ENCODE assay signal across 13 mouse cellular contexts in genomic region chr10:80991007-80991406, GRCm38 (mm10). TPM values are rescaled to one million over a fixed set of nuclear protein-coding genes. Genes with fewer than 3 reads are reported as not detected.
DNase-seq lines count a peak whose midpoint lies in the region; ATAC-seq and TF ChIP-seq lines count a peak whose summit lies in the region.
"Had no signal": no experiment of that assay in that cellular context is flagged by ENCODE, and none has a peak within 500 bp of the region (broad histone marks: within the 10 kb centered on the region; RNA-seq: fewer than 3 reads in every experiment).

No protein-coding gene starts in this region.

- 16% methylated on average over 3 of the region's 3 CpGs for WGBS in heart, postnatal 0 days
- 17% methylated on average over 3 of the region's 3 CpGs for WGBS in heart, embryonic 11.5 days (ENCODE audit: insufficient replicate concordance)
- 14% methylated on average over 3 of the region's 3 CpGs for WGBS in midbrain, postnatal 0 days
- WGBS in midbrain, embryonic 11.5 days = 5% methylated on average over 3 of the region's 3 CpGs

- TF ChIP-seq CTCF in heart, postnatal 0 days (IDR thresholded peaks at IDR 0.05; ENCODE audit: low read depth) = peak; percentile 59
- peak; percentile 62 for TF ChIP-seq CTCF in midbrain, postnatal 0 days (IDR thresholded peaks at IDR 0.05)

- no peak for TF ChIP-seq EP300 in heart, postnatal 0 days (IDR thresholded peaks at IDR 0.05; ENCODE audit: low read depth)

- no peak overlapping the region for H3K27ac ChIP-seq in heart, postnatal 0 days (ENCODE audit: low read depth)
- no peak overlapping the region for H3K27ac ChIP-seq in heart, embryonic 11.5 days (ENCODE audit: low read depth, low read length)
- no peak overlapping the region for H3K27ac ChIP-seq in midbrain, postnatal 0 days (ENCODE audit: low read depth, low read length)
- no peak overlapping the region for H3K27ac ChIP-seq in midbrain, embryonic 11.5 days (ENCODE audit: low read depth, low read length)
- H3K27ac ChIP-seq: embryonic facial prominence, embryonic 12.5 days; midbrain, embryonic 13.5 days had no signal

- H3K9me3 ChIP-seq in heart, postnatal 0 days (replicated peaks; ENCODE audit: control insufficient read depth, low read length) = no peaks in the 10 kb centered on the region
- no peaks in the 10 kb centered on the region for H3K9me3 ChIP-seq in heart, embryonic 11.5 days (replicated peaks; ENCODE audit: control insufficient read depth, low read length)
- H3K9me3 ChIP-seq in midbrain, postnatal 0 days (ENCODE audit: low read length) = no peaks in the 10 kb centered on the region
- H3K9me3 ChIP-seq in midbrain, embryonic 11.5 days (ENCODE audit: control insufficient read depth, low read length) = no peaks in the 10 kb centered on the region
- H3K9me3 ChIP-seq: embryonic facial prominence, embryonic 12.5 days; midbrain, embryonic 13.5 days had no signal

- H3K36me3 ChIP-seq in heart, postnatal 0 days (replicated peaks; ENCODE audit: control insufficient read depth, insufficient read depth, low read length) = no peaks in the 10 kb centered on the region
- H3K36me3 ChIP-seq in heart, embryonic 11.5 days (ENCODE audit: control insufficient read depth, insufficient read depth, low read length) = no peaks in the 10 kb centered on the region
- no peaks in the 10 kb centered on the region for H3K36me3 ChIP-seq in midbrain, postnatal 0 days (ENCODE audit: insufficient read depth, low read length)
- no peaks in the 10 kb centered on the region for H3K36me3 ChIP-seq in midbrain, embryonic 11.5 days (ENCODE audit: control insufficient read depth, insufficient read depth, low read length)
- H3K36me3 ChIP-seq: embryonic facial prominence, embryonic 12.5 days; midbrain, embryonic 13.5 days had no signal

- H3K4me3 ChIP-seq in heart, postnatal 0 days (ENCODE audit: low read depth, low read length) = no peak overlapping the region
- H3K4me3 ChIP-seq in heart, embryonic 11.5 days (ENCODE audit: low read depth, low read length) = no peak overlapping the region
- H3K4me3 ChIP-seq in midbrain, postnatal 0 days (ENCODE audit: low read depth, low read length) = no peak overlapping the region
- no peak overlapping the region for H3K4me3 ChIP-seq in midbrain, embryonic 11.5 days (ENCODE audit: low read depth, low read length)
- H3K4me3 ChIP-seq: embryonic facial prominence, embryonic 12.5 days; midbrain, embryonic 13.5 days had no signal

- H3K4me2 ChIP-seq in heart, postnatal 0 days (ENCODE audit: low read depth, low read length) = no peak overlapping the region
- no peak overlapping the region for H3K4me2 ChIP-seq in heart, embryonic 11.5 days
- no peak overlapping the region for H3K4me2 ChIP-seq in midbrain, postnatal 0 days (ENCODE audit: low read depth, low read length, poor library complexity, severe bottlenecking)
- no peak overlapping the region for H3K4me2 ChIP-seq in midbrain, embryonic 11.5 days
- H3K4me2 ChIP-seq: embryonic facial prominence, embryonic 12.5 days; midbrain, embryonic 13.5 days had no signal

- H3K9ac ChIP-seq in heart, postnatal 0 days (replicated peaks; ENCODE audit: low read depth, low read length) = no peak overlapping the region
- H3K9ac ChIP-seq in heart, embryonic 11.5 days (ENCODE audit: low read depth, low read length) = no peak overlapping the region
- H3K9ac ChIP-seq in midbrain, postnatal 0 days (replicated peaks; ENCODE audit: low read length, poor library complexity, severe bottlenecking) = no peak overlapping the region
- no peak overlapping the region for H3K9ac ChIP-seq in midbrain, embryonic 11.5 days (ENCODE audit: low read length)
- H3K9ac ChIP-seq: embryonic facial prominence, embryonic 12.5 days; midbrain, embryonic 13.5 days had no signal

- H3K27me3 ChIP-seq in heart, postnatal 0 days (ENCODE audit: control insufficient read depth, insufficient read depth, low read length) = no peaks in the 10 kb centered on the region
- peaks cover 18% of the 10 kb centered on the region for H3K27me3 ChIP-seq in heart, embryonic 11.5 days (ENCODE audit: control insufficient read depth, insufficient read depth, low read length)
- peaks cover 8% of the 10 kb centered on the region for H3K27me3 ChIP-seq in midbrain, postnatal 0 days (ENCODE audit: insufficient read depth, low read length)
- peaks cover 16% of the 10 kb centered on the region for H3K27me3 ChIP-seq in midbrain, embryonic 11.5 days (ENCODE audit: control insufficient read depth, insufficient read depth, low read length)

- no peak for ATAC-seq in heart, postnatal 0 days (ENCODE audit: insufficient read depth, low read depth)
- no peak for ATAC-seq in heart, embryonic 11.5 days (replicated peaks; ENCODE audit: insufficient number of reproducible peaks, low FRiP score, low TSS enrichment)
- ATAC-seq in midbrain, postnatal 0 days (ENCODE audit: low FRiP score) = no peak
- ATAC-seq in midbrain, embryonic 11.5 days (ENCODE audit: low FRiP score) = no peak
- ATAC-seq: forebrain, embryonic 16.5 days; midbrain, embryonic 13.5 days had no signal

- DNase-seq in heart, postnatal 0 days (ENCODE audit: low spot score) = no peak
- DNase-seq in midbrain, postnatal 0 days (ENCODE audit: low spot score) = no peak
- DNase-seq in midbrain, embryonic 11.5 days (ENCODE audit: low spot score, missing footprints) = no peak
- peak; percentile 20 for DNase-seq in adipocyte (ENCODE audit: low spot score)
- no peak for DNase-seq in ovary, postnatal 36 days (ENCODE audit: low spot score)
- DNase-seq in cerebellum, adult 9-10 months = no peak
- no peak for DNase-seq in cerebellum, postnatal 36 days
- DNase-seq: adrenal gland, postnatal 10 days had no signal

- peaks cover 13% of the 10 kb centered on the region; the same call in 1 of the 2 replicates for H3K4me1 ChIP-seq in heart, postnatal 0 days (ENCODE audit: control insufficient read depth, insufficient read depth)
- peaks cover 13% of the 10 kb centered on the region for H3K4me1 ChIP-seq in heart, embryonic 11.5 days (ENCODE audit: control insufficient read depth, insufficient read depth, low read length)
- peaks cover 3% of the 10 kb centered on the region; the same call in 1 of the 2 replicates for H3K4me1 ChIP-seq in midbrain, postnatal 0 days (ENCODE audit: insufficient read depth, low read length)
- H3K4me1 ChIP-seq in midbrain, embryonic 11.5 days (ENCODE audit: control insufficient read depth, insufficient read depth, low read length) = no peaks in the 10 kb centered on the region

RNA-seq across cellular contexts. Expression of gene Gng7, which starts 23.7 kb away (rescaled TPM):
- total RNA-seq in heart, postnatal 0 days (2014; rRNA removed; ENCODE audit: low replicate concordance) = 0.11 and 0.93 TPM in 2 replicates
- polyA plus RNA-seq in heart, postnatal 0 days (2015; fragmentation: Nextera tagmentation; extraction: Ambion mirVana) = 0.64 and 0.85 TPM in 2 replicates
- 1.4 TPM in 2 replicates for polyA plus RNA-seq in heart, embryonic 11.5 days (2014; fragmentation: Nextera tagmentation; extraction: Ambion mirVana)
- 27.6 and 40.7 TPM in 2 replicates for total RNA-seq in midbrain, postnatal 0 days (2014; rRNA removed)
- polyA plus RNA-seq in midbrain, postnatal 0 days (2015; fragmentation: Nextera tagmentation; extraction: Ambion mirVana) = 29.5 and 29.9 TPM in 2 replicates
- polyA plus RNA-seq in midbrain, embryonic 11.5 days (2014; fragmentation: Nextera tagmentation; extraction: Ambion mirVana) = 6.6 and 7.0 TPM in 2 replicates
- total RNA-seq: neutrophil, adult 5-6 weeks had no signal

RNA-seq across cellular contexts. Expression of gene Diras1, which starts 34.5 kb away (rescaled TPM):
- not detected in 2 replicates for total RNA-seq in heart, postnatal 0 days (2014; rRNA removed; ENCODE audit: low replicate concordance)
- not detected in 2 replicates for polyA plus RNA-seq in heart, postnatal 0 days (2015; fragmentation: Nextera tagmentation; extraction: Ambion mirVana)
- polyA plus RNA-seq in heart, embryonic 11.5 days (2014; fragmentation: Nextera tagmentation; extraction: Ambion mirVana) = 0.13 TPM in 1 of 2 replicates, not detected in the other
- total RNA-seq in midbrain, postnatal 0 days (2014; rRNA removed) = 104 and 119 TPM in 2 replicates
- 95.2 and 98.3 TPM in 2 replicates for polyA plus RNA-seq in midbrain, postnatal 0 days (2015; fragmentation: Nextera tagmentation; extraction: Ambion mirVana)
- polyA plus RNA-seq in midbrain, embryonic 11.5 days (2014; fragmentation: Nextera tagmentation; extraction: Ambion mirVana) = 3.1 and 3.3 TPM in 2 replicates
- total RNA-seq: neutrophil, adult 5-6 weeks had no signal

RNA-seq across cellular contexts. Expression of gene Slc39a3, which starts 46.2 kb away (rescaled TPM):
- 18.7 and 29.3 TPM in 2 replicates for total RNA-seq in heart, postnatal 0 days (2014; rRNA removed; ENCODE audit: low replicate concordance)
- polyA plus RNA-seq in heart, postnatal 0 days (2015; fragmentation: Nextera tagmentation; extraction: Ambion mirVana) = 6.3 and 7.5 TPM in 2 replicates
- 3.9 and 4.1 TPM in 2 replicates for polyA plus RNA-seq in heart, embryonic 11.5 days (2014; fragmentation: Nextera tagmentation; extraction: Ambion mirVana)
- total RNA-seq in midbrain, postnatal 0 days (2014; rRNA removed) = 115 and 122 TPM in 2 replicates
- 50.2 and 54.7 TPM in 2 replicates for polyA plus RNA-seq in midbrain, postnatal 0 days (2015; fragmentation: Nextera tagmentation; extraction: Ambion mirVana)
- 9.1 and 10.1 TPM in 2 replicates for polyA plus RNA-seq in midbrain, embryonic 11.5 days (2014; fragmentation: Nextera tagmentation; extraction: Ambion mirVana)

Comparison
In these comparisons a context has a peak if more than half of its experiments do, and no peak if none do; other contexts are left out.
1. RNA of gene Diras1, which starts 34.5 kb away (polyA plus RNA-seq): 95.2 to 98.3 TPM in midbrain, postnatal 0 days; 3.1 to 3.3 TPM in midbrain, embryonic 11.5 days, 0.13 TPM in heart, embryonic 11.5 days and not detected in heart, postnatal 0 days; every median in the first group is over 10 times any median in the second.